Mouse (Mus musculus): Measurements from ENCODE around the gene Itih5.
A peak's percentile ranks its signal among the peaks of the same experiment; 100 is the strongest.

- TF ChIP-seq CTCF (IDR thresholded peaks at IDR 0.05; ENCODE audit: control insufficient read depth, insufficient read depth, insufficient replicate concordance, low read depth, low read length): peak; percentile 21; the same call in 1 of the 2 replicates
- TF ChIP-seq POLR2A (IDR thresholded peaks at IDR 0.05; ENCODE audit: control insufficient read depth, low read depth, low read length): no peak
Measured at GRCm38 (mm10) chr2:10142472-10143454, 10.6 kb upstream of the Itih5 start.

All from testis, adult 2 months (tissue).